In genomic region chr17:35996949-35997348, GRCm38 (mm10) we compare ENCODE assay signal across 7 mouse cellular contexts. TPM values are rescaled to one million over a fixed set of nuclear protein-coding genes. Genes with fewer than 3 reads are reported as not detected.
DNase-seq lines count a peak whose midpoint lies in the region; ATAC-seq lines count a peak whose summit lies in the region.

No protein-coding gene starts in this region.

- H3K4me1 ChIP-seq in intestine, embryonic 15.5 days (replicated peaks) = peaks cover 11% of the 10 kb centered on the region
- H3K4me1 ChIP-seq in midbrain, embryonic 10.5 days = peaks cover 23% of the 10 kb centered on the region

- H3K27me3 ChIP-seq in intestine, embryonic 15.5 days (replicated peaks) = no peaks in the 10 kb centered on the region
- H3K27me3 ChIP-seq in midbrain, embryonic 10.5 days (ENCODE audit: low read depth, poor library complexity, severe bottlenecking) = no peaks in the 10 kb centered on the region

- intact Hi-C loops in gastrocnemius, postnatal 36 days (cut with DNase I) = loop anchor here (1.0 to 5.0 kb wide), 2 partner anchors 40 to 120 kb away; no protein-coding TSS in a partner anchor
- intact Hi-C loops in left cerebral cortex, postnatal 25 days (cut with DNase I) = loop anchor here (1.0 to 5.0 kb wide), 3 partner anchors 38 to 194 kb away; partner anchors contain the start of gene H2-T3

- H3K27ac ChIP-seq in intestine, embryonic 15.5 days = no peak overlapping the region
- no peak overlapping the region for H3K27ac ChIP-seq in midbrain, embryonic 10.5 days (replicated peaks)

- no peaks in the 10 kb centered on the region for H3K9me3 ChIP-seq in intestine, embryonic 15.5 days
- H3K9me3 ChIP-seq in midbrain, embryonic 10.5 days (replicated peaks) = no peaks in the 10 kb centered on the region

- H3K36me3 ChIP-seq in intestine, embryonic 15.5 days = no peaks in the 10 kb centered on the region
- no peaks in the 10 kb centered on the region for H3K36me3 ChIP-seq in midbrain, embryonic 10.5 days

- H3K4me2 ChIP-seq in intestine, embryonic 15.5 days (replicated peaks) = no peak overlapping the region

- peak; percentile 96 to 100 for DNase-seq in adrenal gland, adult (ENCODE audit: inconsistent age in 2 of 2, low spot score in 1 of 2)
- DNase-seq in embryo, embryonic 11 days = peak; percentile 93
- peak; percentile 84 to 94 for DNase-seq in gastrocnemius, postnatal 36 days
- DNase-seq in left cerebral cortex, postnatal 25 days (ENCODE audit: low spot score in 2 of 2) = peak; percentile 92 to 97
- DNase-seq in midbrain, embryonic 10.5 days (ENCODE audit: low spot score) = peak; percentile 93
- DNase-seq in right cerebral cortex, postnatal 4 days = peak; percentile 94

- H3K4me3 ChIP-seq in intestine, embryonic 15.5 days (replicated peaks) = no peak overlapping the region
- H3K4me3 ChIP-seq in midbrain, embryonic 10.5 days = no peak overlapping the region

- 2% methylated on average over 11 of the region's 11 CpGs for WGBS in intestine, embryonic 15.5 days
- WGBS in midbrain, embryonic 10.5 days = 6% methylated on average over 11 of the region's 11 CpGs

- peak; percentile 70 for ATAC-seq in intestine, embryonic 15.5 days

- H3K9ac ChIP-seq in intestine, embryonic 15.5 days = no peak overlapping the region

RNA-seq across cellular contexts. Expression of gene Prr3, which starts 16.9 kb away (rescaled TPM):
- 1 to 10 TPM; 1.7 to 3.4 TPM for total RNA-seq in gastrocnemius, postnatal 36 days (2021)
- polyA plus RNA-seq in intestine, embryonic 15.5 days (2015; fragmentation: Nextera tagmentation; extraction: Ambion mirVana) = 24.5 and 25.7 TPM in 2 replicates
- 10 to 100 TPM; 40.1 to 42.9 TPM for total RNA-seq in left cerebral cortex, postnatal 25 days (2021)
- polyA plus RNA-seq in midbrain, embryonic 10.5 days (2016; fragmentation: Nextera tagmentation; extraction: Ambion mirVana) = 45.3 and 50.1 TPM in 2 replicates

RNA-seq across cellular contexts. Expression of gene Gnl1, which starts 17.3 kb away (rescaled TPM):
- total RNA-seq in gastrocnemius, postnatal 36 days (2021) = 10 to 100 TPM; 16.6 to 18.7 TPM
- polyA plus RNA-seq in intestine, embryonic 15.5 days (2015; fragmentation: Nextera tagmentation; extraction: Ambion mirVana) = 37.5 and 39.9 TPM in 2 replicates
- 100 to 1,000 TPM; 161 to 175 TPM for total RNA-seq in left cerebral cortex, postnatal 25 days (2021)
- polyA plus RNA-seq in midbrain, embryonic 10.5 days (2016; fragmentation: Nextera tagmentation; extraction: Ambion mirVana) = 56.3 and 59.7 TPM in 2 replicates

RNA-seq across cellular contexts. Expression of gene H2-T24, which starts 23.4 kb away (rescaled TPM):
- 1 to 10 TPM in 1 of 2 experiments, under 1 TPM in 1; 0.84 to 2.1 TPM for total RNA-seq in gastrocnemius, postnatal 36 days (2021)
- 2.0 and 2.8 TPM in 2 replicates for polyA plus RNA-seq in intestine, embryonic 15.5 days (2015; fragmentation: Nextera tagmentation; extraction: Ambion mirVana)
- 1 to 10 TPM; 1.7 to 2.3 TPM for total RNA-seq in left cerebral cortex, postnatal 25 days (2021)
- 4.4 and 5.9 TPM in 2 replicates for polyA plus RNA-seq in midbrain, embryonic 10.5 days (2016; fragmentation: Nextera tagmentation; extraction: Ambion mirVana)

RNA-seq across cellular contexts. Expression of gene Abcf1, which starts 27.4 kb away (rescaled TPM):
- total RNA-seq in gastrocnemius, postnatal 36 days (2021) = 10 to 100 TPM; 64.3 to 70.2 TPM
- polyA plus RNA-seq in intestine, embryonic 15.5 days (2015; fragmentation: Nextera tagmentation; extraction: Ambion mirVana) = 91.6 and 99.9 TPM in 2 replicates
- total RNA-seq in left cerebral cortex, postnatal 25 days (2021) = 10 to 100 TPM; 76.7 to 82.6 TPM
- 117 and 121 TPM in 2 replicates for polyA plus RNA-seq in midbrain, embryonic 10.5 days (2016; fragmentation: Nextera tagmentation; extraction: Ambion mirVana)

RNA-seq across cellular contexts. Expression of gene H2-T23, which starts 35.7 kb away (rescaled TPM):
- 1 to 10 TPM; 7.7 to 8.3 TPM for total RNA-seq in gastrocnemius, postnatal 36 days (2021)
- polyA plus RNA-seq in intestine, embryonic 15.5 days (2015; fragmentation: Nextera tagmentation; extraction: Ambion mirVana) = 9.3 and 14.2 TPM in 2 replicates
- 10 to 100 TPM in 1 of 2 experiments, 1 to 10 TPM in 1; 9.9 to 10.2 TPM for total RNA-seq in left cerebral cortex, postnatal 25 days (2021)
- polyA plus RNA-seq in midbrain, embryonic 10.5 days (2016; fragmentation: Nextera tagmentation; extraction: Ambion mirVana) = 3.5 and 4.9 TPM in 2 replicates

Comparison
In these comparisons a context has a peak if more than half of its experiments do, and no peak if none do; other contexts are left out.
1. RNA of gene Prr3, which starts 16.9 kb away (total RNA-seq): 40.1 to 42.9 TPM in left cerebral cortex, postnatal 25 days; 1.7 to 3.4 TPM in gastrocnemius, postnatal 36 days; every median in the first group is over 4 times any median in the second.
2. RNA of gene Gnl1, which starts 17.3 kb away (total RNA-seq): 161 to 175 TPM in left cerebral cortex, postnatal 25 days; 16.6 to 18.7 TPM in gastrocnemius, postnatal 36 days; every median in the first group is over 4 times any median in the second.
3. Peak in every context shown above with its lines, with median percentiles within 50 percentile points of each other: DNase-seq.